Mouse (Mus musculus) hindbrain, embryonic 10.5 days (tissue): Measurements from ENCODE around the gene Neil3. TPM values are rescaled to one million over a fixed set of nuclear protein-coding genes. Genes with fewer than 3 reads are reported as not detected.
"Not testable (repeated sequence)": the region's sequence is repeated elsewhere in the genome, so short reads cannot be mapped to it uniquely, and the experiment has no call there.

ENCODE experiments used
- DNase-seq: peaks from one replicate; pipeline ENCODE4 v3.0.0-alpha.2; 2017; ENCODE audit warnings: low spot score
- H3K27ac ChIP-seq: fragments of 300-500 bp; sonication (generic); 2 replicates; pipeline ENCODE4 v1.5.1; 2016; ENCODE audit warnings: mild to moderate bottlenecking, moderate library complexity
- H3K27me3 ChIP-seq: fragments of 300-500 bp; sonication (generic); 2 replicates; pipeline ENCODE4 v1.6.1; 2016; ENCODE audit warnings: mild to moderate bottlenecking; ENCODE audit not compliant: poor library complexity, insufficient read depth, severe bottlenecking
- H3K36me3 ChIP-seq: fragments of 300-500 bp; sonication (generic); 2 replicates; pipeline ENCODE4 v1.6.1; 2016; ENCODE audit warnings: mild to moderate bottlenecking, moderate library complexity
- H3K4me1 ChIP-seq: fragments of 300-500 bp; sonication (generic); replicated peaks from 2 replicates; pipeline ENCODE4 v1.6.1; 2016; ENCODE audit warnings: mild to moderate bottlenecking
- H3K4me3 ChIP-seq: fragments of 300-500 bp; sonication (generic); 2 replicates; pipeline ENCODE4 v1.5.1; 2016; ENCODE audit warnings: mild to moderate bottlenecking, moderate library complexity
- H3K9me3 ChIP-seq: fragments of 300-500 bp; sonication (generic); 2 replicates; pipeline ENCODE4 v1.6.1; 2016; ENCODE audit warnings: mild to moderate bottlenecking, moderate library complexity
- WGBS: fragments of 180-500 bp; shearing (Covaris S2); methylation state at CpG from one replicate; pipeline ENCODE4 v1.1.7; 2016; 5-methylcytosine and 5-hydroxymethylcytosine counted together
- polyA plus RNA-seq: library from polyadenylated mRNA; unstranded; fragments of >200 nt; fragmentation: Nextera tagmentation; extraction: Ambion mirVana; gene quantifications from 2 replicates; pipeline ENCODE4 v1.2.1, GENCODE M21; 2016

Neil3 gene
- polyA plus RNA-seq, 1 experiment from 2014 or later = 25.3 TPM

DNA sequence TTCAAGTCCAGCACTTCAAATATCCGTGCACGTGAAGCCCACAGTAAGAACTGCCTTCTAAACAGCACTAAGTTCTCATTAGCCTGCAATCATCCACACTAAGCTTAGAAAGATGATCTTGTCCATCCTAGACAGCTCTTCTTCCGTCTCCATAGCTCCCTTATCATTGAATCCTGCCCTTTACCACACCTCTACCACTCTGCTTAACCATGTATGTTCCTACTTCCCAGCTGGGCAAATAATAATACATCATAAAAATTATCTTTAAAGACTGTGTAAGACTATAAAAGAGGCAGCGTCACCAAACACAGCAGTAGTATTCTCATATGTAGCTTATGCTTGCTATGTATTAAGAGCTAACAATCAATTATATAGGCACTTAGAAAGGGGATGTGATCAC, 35.2 kb downstream of the Neil3 start:
- Histone ChIP-seq H3K27ac (no peak overlapping the region), H3K27me3 (no peaks in the 10 kb centered on the region), H3K4me1 (no peaks in the 10 kb centered on the region), H3K9me3 (no peaks in the 10 kb centered on the region), H3K36me3 (peaks cover 23% of the 10 kb centered on the region), H3K4me3 (no peak overlapping the region)
- 95% methylated on average over 4 of the region's 4 CpGs for WGBS
- no peak for DNase-seq

DNA sequence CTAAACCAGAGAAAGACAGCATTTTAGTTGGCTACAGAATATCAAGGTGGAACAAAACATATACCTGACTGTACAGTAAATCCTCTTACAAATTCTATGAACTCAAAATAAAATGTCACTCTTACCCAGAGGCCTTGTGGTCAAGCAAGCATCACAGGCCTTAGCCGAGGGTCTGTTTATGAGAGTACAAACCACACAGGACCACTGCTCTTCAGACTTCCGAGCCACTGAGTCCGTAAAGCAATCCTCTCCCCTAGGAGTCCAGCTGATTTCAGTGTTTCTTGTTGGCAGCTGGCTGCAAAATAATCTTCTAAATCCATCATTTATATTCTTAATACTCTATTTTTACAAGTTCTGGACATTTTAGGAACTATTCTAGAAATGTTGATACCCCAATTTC, 38.0 kb downstream of the Neil3 start:
- no peak overlapping the region for H3K4me3 ChIP-seq
- no peak for DNase-seq
- H3K4me1 ChIP-seq = no peaks in the 10 kb centered on the region
- WGBS = 88% methylated on average over 3 of the region's 3 CpGs
- H3K27me3 ChIP-seq = no peaks in the 10 kb centered on the region
- H3K36me3 ChIP-seq = peaks cover 26% of the 10 kb centered on the region
- no peaks in the 10 kb centered on the region for H3K9me3 ChIP-seq
- peak overlapping the region; percentile 45; the same call in 1 of the 2 replicates for H3K27ac ChIP-seq

DNA sequence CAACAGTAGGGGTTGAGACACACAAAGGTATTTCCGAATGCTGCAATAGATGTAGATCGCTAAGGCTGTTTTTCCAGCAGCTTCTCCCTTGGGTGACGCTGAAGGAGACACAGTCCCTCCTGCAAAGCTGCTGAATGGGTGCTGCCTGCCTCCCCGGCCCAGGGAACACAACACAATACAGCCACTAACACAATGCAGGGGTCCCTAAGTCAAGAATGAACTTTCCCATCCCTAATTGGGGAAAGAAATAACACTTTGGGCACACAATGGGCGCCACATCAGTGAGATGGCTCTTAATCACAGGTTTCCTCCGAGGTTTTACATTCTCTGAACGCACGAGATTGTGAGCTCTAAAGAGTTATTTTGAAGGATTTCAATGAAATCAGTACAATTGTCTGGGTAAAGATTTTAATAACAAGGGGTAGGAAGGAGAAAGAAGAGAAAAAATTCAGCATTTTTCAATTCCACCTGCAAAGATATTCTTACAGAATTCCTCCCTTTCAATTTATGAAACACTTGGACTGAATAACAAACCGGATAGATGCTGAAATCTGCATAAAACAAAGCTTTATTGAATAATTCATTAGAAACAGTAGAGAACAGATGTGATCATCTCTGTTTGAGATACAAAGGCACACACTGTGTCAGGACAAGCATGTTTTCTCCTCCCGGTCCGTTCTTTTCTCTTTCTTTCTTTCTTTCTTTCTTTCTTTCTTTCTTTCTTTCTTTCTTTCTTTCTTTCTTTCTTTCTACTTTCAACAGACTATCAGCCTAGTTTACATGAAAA, 38.6 kb downstream of the Neil3 start:
- no peak for DNase-seq
- Histone ChIP-seq H3K4me1 (no peaks in the 10 kb centered on the region), H3K27ac (peak overlapping the region; percentile 45; the same call in 1 of the 2 replicates), H3K4me3 (no peak overlapping the region), H3K27me3 (no peaks in the 10 kb centered on the region), H3K9me3 (no peaks in the 10 kb centered on the region), H3K36me3 (peaks cover 29% of the 10 kb centered on the region)
- 81% methylated on average over 11 of the region's 11 CpGs for WGBS

DNA sequence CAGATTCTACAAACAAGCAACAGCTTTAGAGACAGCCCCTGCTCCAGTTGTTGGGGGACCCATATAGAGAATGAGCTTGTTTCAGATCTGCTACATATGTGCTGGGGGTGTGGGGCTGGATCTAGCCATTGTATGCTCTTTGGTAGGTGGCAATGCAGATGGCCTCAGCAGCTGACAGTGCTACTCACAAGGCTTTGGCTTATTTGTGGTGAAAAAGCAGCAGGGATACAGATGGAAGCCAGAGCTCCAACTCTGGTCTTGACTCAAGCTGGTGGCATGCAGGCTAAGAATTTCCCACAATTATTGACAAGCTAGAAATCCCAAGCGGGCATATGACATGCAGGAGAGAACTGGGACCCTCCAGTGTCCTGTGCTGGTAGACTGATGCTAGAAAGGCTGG, 40.8 kb downstream of the Neil3 start:
- DNase-seq = no peak
- Histone ChIP-seq H3K4me1 (no peaks in the 10 kb centered on the region), H3K27me3 (no peaks in the 10 kb centered on the region), H3K4me3 (no peak overlapping the region), H3K9me3 (no peaks in the 10 kb centered on the region), H3K36me3 (peaks cover 26% of the 10 kb centered on the region), H3K27ac (no peak overlapping the region)
- 94% methylated on average over 1 of the region's 1 CpGs for WGBS

- Histone ChIP-seq H3K27me3 (no peaks in the 10 kb centered on the region), H3K36me3 (peaks cover 7% of the 10 kb centered on the region; the same call in 1 of the 2 replicates), H3K4me1 (no peaks in the 10 kb centered on the region), H3K27ac (no peak overlapping the region), H3K4me3 (no peak overlapping the region), H3K9me3 (no peaks in the 10 kb centered on the region)
- 95% methylated on average over 2 of the region's 2 CpGs for WGBS
- DNase-seq = no peak
Observed at GRCm38 (mm10) chr8:53591777-53592176, 47.1 kb downstream of the Neil3 start.

GRCm38 (mm10) chr8:53573600-53573999, 65.3 kb downstream of the Neil3 start:
- Histone ChIP-seq H3K9me3 (no peaks in the 10 kb centered on the region), H3K27ac (no peak overlapping the region), H3K4me3 (no peak overlapping the region), H3K36me3 (no peaks in the 10 kb centered on the region), H3K4me1 (no peaks in the 10 kb centered on the region), H3K27me3 (no peaks in the 10 kb centered on the region)
- no peak for DNase-seq
- 86% methylated on average over 2 of the region's 2 CpGs for WGBS

- Histone ChIP-seq H3K36me3 (no peaks in the 10 kb centered on the region), H3K4me3 (no peak overlapping the region), H3K27me3 (no peaks in the 10 kb centered on the region), H3K9me3 (no peaks in the 10 kb centered on the region), H3K4me1 (no peaks in the 10 kb centered on the region), H3K27ac (no peak overlapping the region)
- WGBS = 86% methylated on average over 6 of the region's 6 CpGs
- DNase-seq = no peak
Observed at GRCm38 (mm10) chr8:53566223-53566622, 72.6 kb downstream of the Neil3 start.

- WGBS = 75% methylated on average over 10 of the region's 10 CpGs
- Histone ChIP-seq H3K27ac (no peak overlapping the region), H3K9me3 (no peaks in the 10 kb centered on the region), H3K36me3 (no peaks in the 10 kb centered on the region), H3K4me3 (no peak overlapping the region), H3K27me3 (no peaks in the 10 kb centered on the region), H3K4me1 (no peaks in the 10 kb centered on the region)
- no peak for DNase-seq
Observed at GRCm38 (mm10) chr8:53562441-53563040, 76.3 kb downstream of the Neil3 start.

- no peaks in the 10 kb centered on the region for H3K4me1 ChIP-seq
- DNase-seq = no peak
- no peaks in the 10 kb centered on the region for H3K36me3 ChIP-seq
- H3K4me3 ChIP-seq = no peak overlapping the region
- 84% methylated on average over 2 of the region's 2 CpGs for WGBS
- H3K27me3 ChIP-seq = no peaks in the 10 kb centered on the region
- no peak overlapping the region for H3K27ac ChIP-seq
- no peaks in the 10 kb centered on the region for H3K9me3 ChIP-seq
Observed at GRCm38 (mm10) chr8:53539585-53539984, 99.3 kb downstream of the Neil3 start.

- not testable (repeated sequence) for H3K27ac ChIP-seq, DNase-seq, H3K27me3 ChIP-seq, H3K36me3 ChIP-seq, H3K4me3 ChIP-seq, H3K9me3 ChIP-seq, H3K4me1 ChIP-seq
- WGBS = 69% methylated on average over 3 of the region's 3 CpGs
Observed at GRCm38 (mm10) chr8:53538049-53538448, 100.8 kb downstream of the Neil3 start.

Other genes starting within 250 kb of the Neil3 start
- 14.4 and 14.5 TPM in 2 replicates for gene Aga, start 127.3 kb downstream of the Neil3 start, polyA plus RNA-seq